Mouse (Mus musculus) liver, embryonic 11.5 days (tissue): ENCODE results near the gene Tns2. TPM values are rescaled to one million over a fixed set of nuclear protein-coding genes. Genes with fewer than 3 reads are reported as not detected.

ENCODE experiments used
- ATAC-seq: fragments of 200-750 bp; cut with Nextera tagmentation; replicated peaks from 2 replicates; pipeline ENCODE4 v1.8.0; 2017; ENCODE audit warnings: moderate number of reproducible peaks, mild to moderate bottlenecking, moderate TSS enrichment, moderate library complexity; ENCODE audit not compliant: low FRiP score
- DNase-seq: peaks from one replicate; pipeline ENCODE4 v3.0.0-alpha.2; 2017; ENCODE audit warnings: low spot score
- H3K27ac ChIP-seq: fragments of 300-500 bp; sonication (generic); 2 replicates; pipeline ENCODE4 v1.5.1; 2014; ENCODE audit warnings: mild to moderate bottlenecking, low read depth, low read length, control low read depth
- H3K27me3 ChIP-seq: fragments of 300-500 bp; sonication (generic); replicated peaks from 2 replicates; pipeline ENCODE4 v1.6.1; 2014; ENCODE audit warnings: low read length, mixed read lengths; ENCODE audit not compliant: control insufficient read depth, insufficient read depth
- H3K36me3 ChIP-seq: fragments of 300-500 bp; sonication (generic); 2 replicates; pipeline ENCODE4 v1.6.1; 2014; ENCODE audit warnings: mild to moderate bottlenecking, low read length, moderate library complexity, mixed read lengths; ENCODE audit not compliant: control insufficient read depth, insufficient read depth
- H3K4me1 ChIP-seq: fragments of 300-500 bp; sonication (generic); replicated peaks from 2 replicates; pipeline ENCODE4 v1.6.1; 2014; ENCODE audit warnings: low read length, mixed read lengths; ENCODE audit not compliant: control insufficient read depth, insufficient read depth
- H3K4me2 ChIP-seq: fragments of 300-500 bp; sonication (generic); 2 replicates; pipeline ENCODE4 v1.6.1; 2014; ENCODE audit warnings: mild to moderate bottlenecking, control low read depth, moderate library complexity
- H3K4me3 ChIP-seq: fragments of 300-500 bp; sonication (generic); 2 replicates; pipeline ENCODE4 v1.5.1; 2014; ENCODE audit warnings: low read depth, low read length, control low read depth
- H3K9ac ChIP-seq: fragments of 300-500 bp; sonication (generic); 2 replicates; pipeline ENCODE4 v1.6.1; 2014; ENCODE audit warnings: low read depth, low read length, control low read depth
- H3K9me3 ChIP-seq: fragments of 300-500 bp; sonication (generic); 2 replicates; pipeline ENCODE4 v1.6.1; 2016; ENCODE audit warnings: low read length, inconsistent platforms, mixed read lengths; ENCODE audit not compliant: control insufficient read depth
- WGBS: fragments of 180-500 bp; shearing (Covaris S2); extraction: QIAGEN DNeasy Blood & Tissue Kit; methylation state at CpG from one replicate; pipeline ENCODE4 v1.1.7; 2014; 5-methylcytosine and 5-hydroxymethylcytosine counted together
- polyA plus RNA-seq: library from polyadenylated mRNA; unstranded; fragments of >200 nt; fragmentation: Nextera tagmentation; extraction: Ambion mirVana; gene quantifications from 2 replicates; pipeline ENCODE4 v1.2.1, GENCODE M21; 2014

Tns2 gene
- polyA plus RNA-seq, 1 experiment from 2014 or later, result 17.8 TPM

- H3K9ac ChIP-seq, result no peak overlapping the region
- H3K4me1 ChIP-seq, result peaks cover 17% of the 10 kb centered on the region
- DNase-seq (no peak), ATAC-seq (no peak)
- H3K27me3 ChIP-seq, result peaks cover 32% of the 10 kb centered on the region
- no peak overlapping the region for H3K4me2 ChIP-seq
- 88% methylated on average over 5 of the region's 5 CpGs for WGBS
- H3K27ac ChIP-seq, result no peak overlapping the region
- no peak overlapping the region for H3K4me3 ChIP-seq
- H3K36me3 ChIP-seq, result no peaks in the 10 kb centered on the region
- no peaks in the 10 kb centered on the region for H3K9me3 ChIP-seq
These were observed 40.9 kb downstream of the Tns2 start for GRCm38 (mm10) chr15:102141120-102141519.

GRCm38 (mm10) chr15:102142914-102143912 is 43.0 kb downstream of the Tns2 start:
- Histone ChIP-seq H3K36me3 (no peaks in the 10 kb centered on the region), H3K4me1 (peaks cover 13% of the 10 kb centered on the region; the same call in 1 of the 2 replicates), H3K27me3 (peaks cover 32% of the 10 kb centered on the region), H3K27ac (no peak overlapping the region), H3K9me3 (no peaks in the 10 kb centered on the region), H3K4me3 (no peak overlapping the region), H3K4me2 (no peak overlapping the region), H3K9ac (no peak overlapping the region)
- ATAC-seq (no peak), DNase-seq (no peak)
- WGBS, result 59% methylated on average over 23 of the region's 23 CpGs

- Histone ChIP-seq H3K27me3 (peaks cover 32% of the 10 kb centered on the region), H3K36me3 (no peaks in the 10 kb centered on the region), H3K9ac (no peak within 1 kb of the TSS), H3K4me3 (peak within 1 kb of the TSS; percentile 27), H3K9me3 (no peaks in the 10 kb centered on the region), H3K4me2 (peak within 1 kb of the TSS; percentile 54), H3K4me1 (peaks cover 17% of the 10 kb centered on the region), H3K27ac (no peak within 1 kb of the TSS)
- ATAC-seq (no peak), DNase-seq (no peak)
- WGBS, result 17% methylated on average over 22 of the region's 22 CpGs
These were observed 44.1 kb downstream of the Tns2 start, which contains the start of gene Igfbp6 for GRCm38 (mm10) chr15:102144274-102144711. Gene Igfbp6 (plus strand): TSS chr15:102144362.

GRCm38 (mm10) chr15:102144726-102145125 is 44.5 kb downstream of the Tns2 start:
- 19% methylated on average over 19 of the region's 19 CpGs for WGBS
- ATAC-seq (no peak), DNase-seq (no peak)
- H3K9me3 ChIP-seq, result no peaks in the 10 kb centered on the region
- peaks cover 22% of the 10 kb centered on the region for H3K4me1 ChIP-seq
- H3K36me3 ChIP-seq, result no peaks in the 10 kb centered on the region
- H3K4me2 ChIP-seq, result peak overlapping the region; percentile 54
- no peak overlapping the region for H3K9ac ChIP-seq
- peaks cover 32% of the 10 kb centered on the region for H3K27me3 ChIP-seq
- no peak overlapping the region for H3K27ac ChIP-seq
- H3K4me3 ChIP-seq, result peak overlapping the region; percentile 27

GRCm38 (mm10) chr15:102145330-102145729 is 45.1 kb downstream of the Tns2 start:
- Histone ChIP-seq H3K36me3 (no peaks in the 10 kb centered on the region), H3K9ac (no peak overlapping the region), H3K4me3 (no peak overlapping the region), H3K9me3 (no peaks in the 10 kb centered on the region), H3K27ac (no peak overlapping the region), H3K4me1 (peaks cover 28% of the 10 kb centered on the region), H3K4me2 (no peak overlapping the region), H3K27me3 (peaks cover 32% of the 10 kb centered on the region)
- DNase-seq (no peak), ATAC-seq (no peak)
- 80% methylated on average over 10 of the region's 10 CpGs for WGBS

- peaks cover 32% of the 10 kb centered on the region for H3K27me3 ChIP-seq
- ATAC-seq (no peak), DNase-seq (no peak)
- H3K9me3 ChIP-seq, result no peaks in the 10 kb centered on the region
- H3K9ac ChIP-seq, result no peak overlapping the region
- no peak overlapping the region for H3K4me2 ChIP-seq
- 58% methylated on average over 5 of the region's 5 CpGs for WGBS
- no peaks in the 10 kb centered on the region for H3K36me3 ChIP-seq
- H3K4me3 ChIP-seq, result no peak overlapping the region
- peaks cover 32% of the 10 kb centered on the region for H3K4me1 ChIP-seq
- no peak overlapping the region for H3K27ac ChIP-seq
These were observed 45.9 kb downstream of the Tns2 start for GRCm38 (mm10) chr15:102146089-102146488.

- no peak overlapping the region for H3K4me3 ChIP-seq
- WGBS, result 9% methylated on average over 1 of the region's 1 CpGs
- no peaks in the 10 kb centered on the region for H3K9me3 ChIP-seq
- no peak overlapping the region for H3K27ac ChIP-seq
- H3K4me2 ChIP-seq, result no peak overlapping the region
- peaks cover 32% of the 10 kb centered on the region for H3K27me3 ChIP-seq
- no peaks in the 10 kb centered on the region for H3K36me3 ChIP-seq
- DNase-seq (no peak), ATAC-seq (peak; percentile 22; the same call in 1 of the 2 replicates)
- H3K9ac ChIP-seq, result no peak overlapping the region
- H3K4me1 ChIP-seq, result peaks cover 32% of the 10 kb centered on the region
These were observed 46.7 kb downstream of the Tns2 start for GRCm38 (mm10) chr15:102146882-102147281.

- H3K9me3 ChIP-seq, result no peaks in the 10 kb centered on the region
- H3K9ac ChIP-seq, result no peak overlapping the region
- ATAC-seq, result no peak
- no peaks in the 10 kb centered on the region for H3K36me3 ChIP-seq
- H3K4me3 ChIP-seq, result no peak overlapping the region
- no peak overlapping the region for H3K4me2 ChIP-seq
- H3K27ac ChIP-seq, result no peak overlapping the region
- peaks cover 29% of the 10 kb centered on the region for H3K27me3 ChIP-seq
- no peak for DNase-seq
- 52% methylated on average over 16 of the region's 16 CpGs for WGBS
- peaks cover 32% of the 10 kb centered on the region for H3K4me1 ChIP-seq
These were observed 47.6 kb downstream of the Tns2 start for GRCm38 (mm10) chr15:102147674-102148402.
